Mouse (Mus musculus): ENCODE data around the gene Rnf223.
"Not testable (repeated sequence)": the region's sequence is repeated elsewhere in the genome, so short reads cannot be mapped to it uniquely, and the experiment has no call there.

Rnf223 gene

GRCm38 (mm10) chr4:156130940-156131339 is 627 bp downstream of the Rnf223 start:
- no peak for DNase-seq

DNA sequence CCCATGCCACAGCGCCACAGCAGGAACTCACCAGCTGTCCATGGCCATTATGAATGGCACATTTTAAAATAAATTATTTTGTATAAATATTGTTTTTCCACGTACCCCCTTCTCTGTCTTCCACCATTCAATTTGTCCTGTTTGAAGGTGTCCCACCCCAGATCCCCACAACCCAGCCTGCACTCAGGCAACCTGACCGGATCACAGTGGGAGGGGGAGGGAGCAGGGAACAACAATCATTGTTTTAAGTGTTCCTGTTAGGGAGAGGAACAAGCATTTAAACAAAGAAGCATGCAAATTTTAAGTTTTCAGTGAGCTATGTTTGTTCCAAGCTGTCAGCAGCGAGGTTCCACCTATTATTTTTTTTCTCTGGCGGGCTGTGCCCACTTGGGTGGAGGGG is 3.0 kb downstream of the Rnf223 start:
- DNase-seq, result no peak

DNA sequence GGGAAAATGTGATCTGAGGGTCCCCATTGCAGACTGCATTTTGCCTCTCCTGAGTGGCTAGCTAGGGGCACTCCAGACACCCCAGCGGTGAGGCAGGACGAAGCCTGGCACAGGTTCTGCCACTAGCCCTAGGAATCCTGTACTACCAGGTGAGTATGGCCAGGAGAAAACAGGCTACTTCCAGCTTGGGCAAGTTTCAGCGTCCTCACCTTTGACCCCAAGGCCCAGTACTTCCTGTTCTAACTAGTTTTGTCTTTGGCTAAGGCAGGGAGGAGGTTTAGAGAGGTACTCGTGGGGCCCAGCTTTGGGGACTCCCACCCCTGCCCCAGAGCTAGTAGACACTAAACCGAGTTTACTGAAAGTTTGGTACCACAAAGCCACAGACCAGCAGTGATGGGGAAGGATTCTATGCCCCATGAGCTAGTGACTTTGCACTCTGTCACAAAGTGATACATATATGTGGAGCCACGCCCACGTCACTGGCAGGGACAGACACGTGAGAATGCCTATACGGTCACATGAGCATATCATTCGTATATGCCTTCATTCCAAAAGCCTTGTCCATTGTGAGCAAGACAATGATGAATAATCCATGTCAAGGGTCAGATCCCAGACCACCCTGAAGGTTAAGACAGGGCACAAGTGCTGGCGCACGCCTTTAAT is 3.8 kb downstream of the Rnf223 start:
- DNase-seq, result no peak

- DNase-seq, result no peak
These were observed 4.8 kb downstream of the Rnf223 start for GRCm38 (mm10) chr4:156135112-156135511.

DNA sequence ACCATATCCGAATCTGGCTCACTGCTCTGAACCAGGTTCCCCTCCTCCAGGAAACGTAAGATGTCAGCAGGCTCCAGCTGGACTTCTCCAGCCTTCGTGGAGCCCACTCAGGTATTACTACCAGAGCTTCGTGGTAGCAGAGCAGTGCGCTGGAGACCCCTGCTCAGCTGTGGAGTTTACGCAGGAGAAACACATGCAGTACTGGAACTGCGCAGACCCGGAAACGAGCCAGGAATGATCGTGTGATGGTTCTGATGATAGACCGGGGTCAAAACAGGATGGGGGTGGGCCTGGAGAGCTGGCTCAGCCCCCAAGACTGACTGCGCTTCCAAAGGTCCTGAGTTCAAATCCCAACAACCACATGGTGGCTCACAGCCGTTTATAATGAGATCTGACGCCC is 5.5 kb downstream of the Rnf223 start:
- no peak for DNase-seq

DNA sequence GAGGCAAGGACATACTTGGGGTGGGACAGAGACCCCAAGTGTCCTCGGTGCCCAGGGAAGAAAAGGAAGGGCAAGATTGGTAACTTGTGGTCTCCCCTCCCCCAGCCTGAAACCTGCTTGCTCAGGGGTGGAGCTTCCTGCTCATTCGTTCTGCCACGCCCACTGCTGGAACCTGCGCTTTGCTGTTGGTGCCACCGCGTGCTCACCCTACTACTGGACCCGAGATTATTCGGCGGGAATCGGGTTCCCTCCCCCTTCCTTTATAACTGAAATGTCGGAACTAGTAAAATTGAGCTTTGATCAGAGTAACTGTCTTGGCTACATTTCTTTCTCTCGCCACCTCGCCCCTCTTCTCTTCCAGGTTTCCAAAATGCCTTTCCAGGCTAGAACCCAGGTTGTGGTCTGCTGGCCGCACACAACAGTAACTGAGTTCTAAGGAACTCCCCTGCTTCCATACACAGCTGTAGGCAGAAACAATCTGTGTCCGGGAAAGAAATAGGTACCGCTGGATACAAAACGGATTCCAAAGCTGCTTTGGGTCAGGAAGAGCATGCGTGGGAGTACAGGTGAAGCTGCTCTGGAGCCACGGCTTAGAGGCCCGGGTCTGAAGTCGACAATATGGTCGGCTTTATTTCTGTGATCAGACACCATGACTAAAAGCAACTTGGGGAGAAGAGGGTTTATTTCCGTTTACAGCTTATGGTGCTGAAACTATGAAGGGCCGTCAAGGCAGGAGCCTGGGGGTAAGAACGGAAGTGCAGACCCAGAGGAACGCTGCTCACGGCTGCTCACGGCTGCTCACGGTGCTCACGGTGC is 6.2 kb downstream of the Rnf223 start:
- no peak for DNase-seq

GRCm38 (mm10) chr4:156150887-156151286 is 20.6 kb downstream of the Rnf223 start:
- DNase-seq, result not testable (repeated sequence)

DNA sequence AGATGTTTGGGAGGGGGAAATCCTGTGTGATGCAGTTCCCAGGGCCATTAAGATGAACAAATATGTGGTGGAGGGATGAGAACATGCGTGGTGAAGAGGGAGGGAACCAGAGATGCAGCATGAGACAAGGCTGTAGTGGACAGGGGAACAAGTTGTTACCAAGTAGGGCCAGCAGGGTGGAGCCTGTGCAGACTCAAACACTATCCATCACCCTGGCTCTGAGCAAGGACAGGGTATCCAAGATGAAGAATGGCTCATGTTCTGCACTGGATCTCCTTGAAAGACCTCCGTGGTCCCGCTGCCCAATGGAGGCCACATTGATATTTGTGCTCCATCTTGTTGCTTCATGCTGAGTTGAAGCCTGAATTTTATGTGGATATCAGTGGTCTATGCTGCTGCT is 24.5 kb downstream of the Rnf223 start:
- no peak for DNase-seq

DNA sequence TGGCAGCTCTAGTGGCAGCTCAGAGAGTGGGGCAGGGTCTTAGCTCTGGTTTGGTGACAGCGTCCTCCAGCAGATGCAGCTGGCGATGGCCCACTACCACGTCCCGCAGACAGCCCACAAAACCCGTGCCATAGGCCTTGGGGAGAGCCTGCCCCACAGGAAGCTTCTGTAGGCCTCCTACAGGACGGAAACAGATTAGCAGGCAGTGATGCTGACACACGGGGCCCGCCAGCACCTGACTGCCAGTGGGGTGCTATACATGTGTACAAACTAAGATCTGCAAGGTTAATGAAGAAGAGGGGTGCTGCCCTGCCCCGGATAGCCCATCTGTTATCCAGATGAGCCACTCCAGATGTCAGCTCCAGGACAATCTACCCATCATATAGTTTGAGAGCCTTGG is 36.2 kb downstream of the Rnf223 start:
- no peak for DNase-seq

- no peak for DNase-seq
These were observed 38.3 kb downstream of the Rnf223 start for GRCm38 (mm10) chr4:156168611-156169010.

GRCm38 (mm10) chr4:156169129-156169528 is 38.8 kb downstream of the Rnf223 start:
- no peak for DNase-seq

DNA sequence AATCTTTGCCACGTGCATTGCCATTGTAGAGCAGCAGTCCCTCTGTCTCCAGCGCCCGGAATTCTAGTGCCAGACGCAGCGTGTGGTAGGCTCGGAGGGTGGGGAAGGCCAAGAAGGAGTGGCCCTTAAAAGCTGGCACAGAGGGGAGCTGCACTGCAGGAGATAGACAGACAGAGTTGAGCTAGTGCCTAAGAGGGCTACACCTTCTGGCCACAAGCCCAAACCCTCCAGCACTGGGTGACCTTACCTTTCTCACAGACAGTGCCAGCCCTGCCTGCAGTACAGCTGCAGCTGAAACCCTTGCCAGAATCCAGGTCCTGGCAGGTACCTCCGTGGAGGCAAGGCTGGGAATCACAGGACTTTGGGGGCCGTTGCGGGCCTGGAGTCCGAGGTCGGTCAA is 41.5 kb downstream of the Rnf223 start:
- no peak for DNase-seq

GRCm38 (mm10) chr4:156177630-156178029 is 47.3 kb downstream of the Rnf223 start:
- no peak for DNase-seq
